Mouse (Mus musculus) heart, adult 18-20 months (tissue): ENCODE data around the gene Men1. TPM values are rescaled to one million over a fixed set of nuclear protein-coding genes. Genes with fewer than 3 reads are reported as not detected.

ENCODE experiments used
- DNase-seq, 2 experiments: peaks; one replicate each; pipeline ENCODE4 v3.0.0; 2021 to 2022; ENCODE audit warnings: mixed read lengths in 1 of 2
- total RNA-seq, 2 experiments: library from RNA; stranded (reverse); gene quantifications; 2 replicates each; pipeline ENCODE4 v1.2.3; 2021

Men1 gene
- total RNA-seq, 2 experiments from 2014 or later: 13.3 to 14.0 TPM

DNA sequence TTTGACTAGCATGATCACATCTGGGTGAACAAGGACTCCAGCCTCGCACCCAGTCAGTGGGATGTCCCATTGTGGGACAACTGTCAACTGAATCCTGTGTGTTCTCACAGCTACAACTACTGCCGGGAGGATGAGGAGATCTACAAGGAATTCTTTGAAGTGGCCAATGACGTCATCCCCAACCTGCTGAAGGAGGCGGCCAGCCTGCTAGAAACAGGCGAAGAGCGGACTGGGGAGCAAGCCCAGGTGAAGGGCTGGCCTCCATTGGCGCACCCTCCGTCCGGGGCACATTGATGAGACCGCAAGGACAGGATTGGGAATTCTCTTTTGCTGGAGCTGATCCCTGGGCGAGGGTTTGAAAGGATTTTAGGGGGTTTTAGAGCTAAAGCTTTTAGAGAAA lies 3.9 kb downstream of the Men1 start:
- no peak for DNase-seq

DNA sequence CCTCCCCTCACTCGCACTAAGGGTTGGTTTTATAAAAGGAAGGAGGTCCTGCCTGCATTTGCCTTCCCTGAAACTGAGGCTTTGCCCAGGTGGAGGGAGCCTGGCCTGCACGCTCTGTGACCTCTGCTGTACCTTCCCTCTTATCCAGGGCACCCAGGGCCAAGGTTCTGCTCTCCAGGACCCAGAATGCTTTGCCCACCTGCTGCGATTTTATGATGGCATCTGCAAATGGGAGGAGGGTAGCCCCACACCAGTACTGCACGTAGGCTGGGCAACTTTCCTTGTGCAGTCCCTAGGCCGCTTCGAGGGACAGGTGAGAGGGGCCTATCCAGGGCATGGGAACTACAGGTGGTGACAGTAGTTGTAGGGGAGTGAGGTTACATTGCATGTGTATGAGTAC lies 4.4 kb downstream of the Men1 start:
- DNase-seq: no peak

DNA sequence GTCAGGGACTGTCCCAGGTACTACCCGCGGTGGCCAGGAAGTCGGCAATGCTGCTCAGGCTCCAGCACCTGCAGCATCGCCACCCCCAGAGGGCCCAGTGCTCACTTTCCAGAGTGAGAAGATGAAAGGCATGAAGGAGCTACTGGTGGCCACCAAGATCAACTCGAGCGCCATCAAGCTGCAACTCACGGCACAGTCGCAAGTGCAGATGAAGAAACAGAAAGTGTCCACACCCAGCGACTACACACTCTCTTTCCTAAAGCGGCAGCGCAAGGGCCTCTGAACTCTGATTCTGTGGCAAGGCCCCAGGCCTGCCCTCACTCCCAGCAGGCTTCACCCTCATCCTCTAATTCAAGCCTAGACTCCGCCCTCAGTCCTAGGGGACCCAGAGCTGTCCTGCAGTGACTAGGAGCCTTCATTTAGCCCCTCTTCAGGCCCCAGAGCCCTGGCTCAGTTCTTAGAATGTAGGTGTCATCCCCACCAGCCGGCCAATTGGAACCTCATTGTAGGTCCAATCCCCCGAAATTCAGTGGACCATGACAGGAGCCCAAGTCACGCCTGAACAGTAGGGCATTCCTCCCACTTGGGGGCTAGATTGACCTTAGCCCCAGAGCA lies 5.2 kb downstream of the Men1 start:
- peak; percentile 73 to 82 for DNase-seq

- peak; percentile 89 to 92 for DNase-seq
Measured at GRCm38 (mm10) chr19:6340524-6341452, 6.0 kb downstream of the Men1 start, which contains the start of gene Map4k2. Gene Map4k2, plus strand, starts transcription at chr19:6341135.

GRCm38 (mm10) chr19:6341453-6342077 lies 6.8 kb downstream of the Men1 start:
- DNase-seq: no peak

DNA sequence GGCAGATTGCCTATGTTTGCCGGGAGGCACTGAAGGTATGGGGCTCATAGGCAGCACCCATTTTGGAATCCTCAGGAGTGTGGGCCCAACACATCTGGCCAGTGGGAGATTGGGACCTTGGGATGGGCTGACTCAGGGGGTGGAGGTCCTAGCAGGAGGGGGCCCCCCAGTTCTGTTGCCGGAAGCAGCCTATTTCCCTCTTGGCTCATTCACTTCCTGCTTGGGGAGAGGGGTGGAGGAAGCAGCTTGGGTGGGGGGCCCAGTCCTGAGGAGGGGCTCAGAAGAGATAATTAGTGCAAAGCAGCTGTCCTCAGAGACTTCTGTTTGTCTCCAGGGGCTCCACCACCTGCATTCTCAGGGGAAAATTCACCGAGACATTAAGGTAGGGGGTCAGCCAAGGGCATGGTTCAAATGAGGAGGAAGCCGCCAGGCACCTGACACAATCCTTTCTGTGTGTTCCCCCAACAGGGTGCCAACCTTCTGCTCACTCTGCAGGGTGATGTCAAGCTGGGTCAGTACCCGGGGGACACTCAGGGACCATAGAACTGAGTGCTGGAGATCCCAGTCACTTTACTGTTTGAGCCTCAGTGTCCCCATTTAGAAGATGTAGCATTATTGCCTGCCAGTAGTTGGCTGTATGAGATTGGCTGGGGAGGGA lies 7.6 kb downstream of the Men1 start:
- peak in 1 of 2 experiments; percentile 65 for DNase-seq

GRCm38 (mm10) chr19:6343066-6343925 lies 8.5 kb downstream of the Men1 start:
- no peak for DNase-seq

- no peak for DNase-seq
Measured at GRCm38 (mm10) chr19:6343996-6344395, 9.2 kb downstream of the Men1 start.

- DNase-seq: no peak
Measured at GRCm38 (mm10) chr19:6346023-6346422, 11.2 kb downstream of the Men1 start.

DNA sequence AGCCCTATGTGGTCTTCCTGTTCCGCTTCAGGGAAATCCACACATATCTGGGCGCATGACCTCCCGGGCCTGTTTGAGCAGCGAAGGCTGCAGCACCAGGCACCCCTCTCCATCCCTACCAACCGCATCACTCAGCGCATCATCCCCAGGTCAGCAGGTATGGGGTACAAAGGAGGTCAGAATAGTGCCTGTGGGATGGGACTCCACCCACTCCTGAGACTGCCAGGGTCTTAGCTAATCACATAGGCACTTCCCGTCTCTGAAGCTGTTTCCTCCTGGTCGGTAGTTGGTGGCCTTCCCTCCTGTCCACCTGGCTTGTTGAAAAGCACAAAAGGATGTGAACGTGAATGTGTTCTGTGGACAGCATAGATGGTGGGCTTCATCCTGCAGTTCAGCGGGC lies 11.9 kb downstream of the Men1 start:
- no peak for DNase-seq

GRCm38 (mm10) chr19:6347615-6348014 lies 12.8 kb downstream of the Men1 start:
- no peak for DNase-seq

- no peak for DNase-seq
Measured at GRCm38 (mm10) chr19:6348717-6349116, 13.9 kb downstream of the Men1 start.

DNA sequence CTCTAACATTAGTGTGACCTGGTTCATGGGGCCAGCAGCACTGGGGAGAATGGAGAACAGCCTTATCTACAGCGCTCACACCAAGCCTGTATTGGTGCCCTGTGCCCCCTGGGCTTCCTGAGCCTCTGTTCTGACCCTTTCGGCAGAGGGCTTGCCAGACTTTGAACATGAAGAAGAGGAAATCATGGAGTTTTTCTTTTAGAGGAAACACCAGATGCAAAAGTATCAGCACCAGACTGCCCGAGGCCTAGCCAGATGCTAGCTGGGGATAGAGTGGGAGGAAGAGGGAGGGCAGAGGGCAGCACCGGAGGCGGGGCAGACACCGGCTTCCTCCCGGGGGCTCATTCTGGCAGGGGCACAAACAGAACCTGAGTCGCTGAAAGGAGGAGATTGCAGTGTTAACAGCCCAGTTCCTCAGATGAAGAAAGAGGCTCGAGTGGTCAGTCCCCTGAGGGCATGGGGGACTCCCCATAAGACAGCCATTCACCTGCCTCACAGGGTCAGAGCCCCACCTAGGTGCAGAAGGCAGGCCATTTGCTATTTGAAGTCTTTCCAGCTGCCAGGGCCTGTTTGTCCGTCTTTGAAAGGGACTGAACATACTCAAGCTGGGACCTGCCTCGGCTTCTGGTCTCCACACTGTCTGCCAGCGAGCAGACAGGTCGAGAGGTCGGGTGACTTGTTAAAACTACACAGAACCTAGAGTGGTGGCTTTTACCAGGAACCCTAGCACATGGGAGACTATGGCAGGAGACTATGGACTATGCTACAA lies 14.6 kb downstream of the Men1 start:
- peak; percentile 53 to 70 for DNase-seq

DNA sequence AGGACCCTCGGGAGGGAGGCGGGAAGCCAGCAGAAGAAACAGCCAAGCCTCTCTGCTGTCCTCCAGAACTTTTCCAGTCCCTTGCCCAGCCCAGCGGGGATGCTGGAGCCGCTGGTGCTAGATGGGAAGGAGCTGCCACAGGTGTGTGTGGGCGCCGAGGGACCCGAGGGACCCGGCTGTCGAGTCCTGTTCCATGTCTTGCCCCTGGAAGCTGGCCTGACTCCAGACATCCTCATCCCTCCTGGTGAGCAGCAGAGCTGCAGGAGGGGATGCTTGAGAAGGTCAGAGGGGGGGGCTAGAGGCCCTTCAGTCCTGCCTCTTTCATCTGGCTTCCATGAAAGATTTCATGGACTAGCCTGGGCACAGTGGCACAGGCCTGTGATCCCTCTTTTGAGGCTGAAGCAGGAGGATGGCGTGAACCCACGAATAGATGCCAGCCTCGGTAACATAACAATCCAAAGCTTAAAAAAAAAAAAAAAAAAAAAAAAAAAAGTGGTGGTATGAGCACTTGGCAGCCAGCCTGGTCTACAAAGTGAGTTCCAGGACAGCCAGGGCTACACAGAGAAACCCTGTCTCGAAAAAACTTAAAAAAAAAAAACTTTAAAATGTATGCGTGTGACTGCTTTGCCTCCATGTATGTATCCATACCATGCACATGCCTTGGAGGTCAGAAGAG lies 16.8 kb downstream of the Men1 start:
- DNase-seq: no peak

DNA sequence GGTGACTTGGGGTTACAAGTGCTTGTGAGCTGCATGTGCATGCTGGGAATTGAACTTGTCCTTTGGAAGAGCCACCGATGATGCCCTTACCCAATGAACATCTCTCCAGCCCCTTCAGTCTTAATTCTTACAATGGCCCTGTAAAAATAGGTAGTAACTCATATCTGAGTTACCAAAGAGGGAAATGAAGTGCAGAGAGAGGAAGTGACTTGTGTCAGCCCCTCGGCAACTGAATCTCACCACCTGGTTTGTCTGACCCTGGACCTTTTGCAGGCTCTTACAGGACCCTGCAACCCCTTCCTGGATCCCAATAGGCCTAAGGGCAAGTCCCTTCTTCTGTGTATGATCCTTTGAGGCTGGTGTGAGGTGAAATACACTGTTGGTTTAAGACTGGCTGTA lies 17.3 kb downstream of the Men1 start:
- DNase-seq: no peak

DNA sequence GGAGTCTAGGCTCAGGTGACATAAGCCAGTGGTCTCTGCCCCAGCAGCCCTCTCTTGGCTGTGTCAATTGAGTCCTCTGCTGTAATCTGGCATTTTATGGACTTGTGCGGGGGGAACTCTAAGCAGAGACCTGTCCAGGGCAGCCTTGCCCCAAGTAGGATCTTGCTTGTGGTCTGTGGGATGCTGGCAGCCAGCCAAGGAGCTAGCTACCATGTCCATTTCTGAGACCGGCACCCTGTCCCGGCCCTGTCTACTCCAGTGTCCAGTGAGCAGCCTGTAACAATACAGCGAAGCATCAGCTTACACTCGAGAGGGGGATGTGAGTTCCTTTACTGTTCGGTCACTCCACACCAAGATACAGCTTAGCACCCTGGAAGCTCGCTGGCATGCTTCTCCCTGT lies 19.3 kb downstream of the Men1 start:
- no peak for DNase-seq

GRCm38 (mm10) chr19:6361291-6361690 lies 26.5 kb downstream of the Men1 start:
- no peak for DNase-seq

DNA sequence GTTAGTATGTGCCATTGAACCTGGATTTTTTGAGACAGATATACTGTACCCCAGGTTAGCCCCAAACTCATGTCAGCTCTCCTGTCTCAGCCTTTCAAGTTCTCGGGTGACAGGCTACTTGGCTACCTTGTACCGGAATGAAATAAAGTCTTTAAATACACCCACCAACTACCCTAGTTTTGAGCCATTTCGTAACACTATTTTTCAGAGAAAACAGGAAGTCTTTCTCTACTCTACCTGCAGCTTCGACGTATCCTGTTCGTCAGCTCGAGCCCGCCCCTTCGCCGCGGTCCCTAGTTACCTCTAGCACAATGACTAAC lies 28.3 kb downstream of the Men1 start:
- no peak for DNase-seq

- DNase-seq: peak; percentile 99 to 100
Measured at GRCm38 (mm10) chr19:6363411-6364240, 28.8 kb downstream of the Men1 start, which contains the start of gene Sf1. Gene Sf1, plus strand, starts transcription at chr19:6363690.
